Mouse (Mus musculus) cerebellum, adult 2 months (tissue): Measurements from ENCODE around the gene Dennd1c.

ENCODE experiments used
- CTCF ChIP-seq: fragments of 200-500 bp; IDR thresholded peaks from 2 replicates; pipeline ENCODE4 v1.5.1; 2011; ENCODE audit warnings: low read depth, mild to moderate bottlenecking, control low read depth, low read length, moderate library complexity, borderline replicate concordance; ENCODE audit not compliant: insufficient read depth
- POLR2A ChIP-seq: fragments of 200-500 bp; IDR thresholded peaks from 2 replicates; pipeline ENCODE4 v1.6.1; 2011; ENCODE audit warnings: low read length, control low read depth, borderline replicate concordance; ENCODE audit not compliant: insufficient read depth

DNA sequence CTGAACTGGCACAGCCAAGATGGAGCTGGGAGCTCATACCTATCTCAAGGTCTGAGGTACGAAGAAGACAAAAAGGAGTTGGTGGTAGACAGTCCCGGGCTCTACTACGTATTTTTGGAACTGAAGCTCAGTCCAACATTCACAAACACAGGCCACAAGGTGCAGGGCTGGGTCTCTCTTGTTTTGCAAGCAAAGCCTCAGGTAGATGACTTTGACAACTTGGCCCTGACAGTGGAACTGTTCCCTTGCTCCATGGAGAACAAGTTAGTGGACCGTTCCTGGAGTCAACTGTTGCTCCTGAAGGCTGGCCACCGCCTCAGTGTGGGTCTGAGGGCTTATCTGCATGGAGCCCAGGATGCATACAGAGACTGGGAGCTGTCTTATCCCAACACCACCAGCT lies 28.8 kb upstream of the Dennd1c start:
- TF ChIP-seq CTCF, result no peak
- no peak for TF ChIP-seq POLR2A
